Mouse (Mus musculus) MEL (cell line): ENCODE data around the gene Hba-x.

Experiments used
- CHD2 ChIP-seq: IDR thresholded peaks from 2 replicates; pipeline ENCODE4 v1.6.1; 2011; ENCODE audit warnings: low read length, improper control_type of control experiment
- CTCF ChIP-seq, 3 experiments: IDR thresholded peaks in 2 of 3; conservative IDR thresholded peaks in 1 of 3; 2 replicates each; pipeline ENCODE4 v1.5.1; 2011 to 2012; ENCODE audit warnings: low read length in 3 of 3, low read depth in 2 of 3, mild to moderate bottlenecking in 2 of 3, improper control_type of control experiment in 1 of 3, inconsistent platforms in 1 of 3, mixed read lengths in 1 of 3, moderate library complexity in 1 of 3; ENCODE audit not compliant: control insufficient read depth in 1 of 3, insufficient read depth in 1 of 3, poor library complexity in 1 of 3, severe bottlenecking in 1 of 3
- ELF1 ChIP-seq: IDR thresholded peaks from 2 replicates; pipeline ENCODE4 v1.6.1; 2014; ENCODE audit warnings: low read depth, mild to moderate bottlenecking, inconsistent platforms, low read length, improper control_type of control experiment, moderate library complexity
- EP300 ChIP-seq, 2 experiments: IDR thresholded peaks; 2 replicates each; pipeline ENCODE4 v1.6.1; 2011; ENCODE audit warnings: improper control_type of control experiment in 2 of 2, low read length in 2 of 2, low read depth in 1 of 2, mild to moderate bottlenecking in 1 of 2
- GATA1 ChIP-seq: IDR thresholded peaks from 2 replicates; pipeline ENCODE4 v1.6.1; 2011; ENCODE audit warnings: low read depth, low read length, improper control_type of control experiment
- HCFC1 ChIP-seq: IDR thresholded peaks from 2 replicates; pipeline ENCODE4 v1.6.1; 2012; ENCODE audit warnings: low read depth, mild to moderate bottlenecking, inconsistent platforms, low read length, improper control_type of control experiment, moderate library complexity
- KAT2A ChIP-seq: conservative IDR thresholded peaks from 2 replicates; pipeline ENCODE4 v1.6.1; 2012; ENCODE audit warnings: low read depth, low read length, improper control_type of control experiment, inconsistent platforms
- NELFE ChIP-seq: IDR thresholded peaks from 2 replicates; pipeline ENCODE4 v1.6.1; 2011; ENCODE audit warnings: low read depth, low read length, improper control_type of control experiment
- NRF1 ChIP-seq: IDR thresholded peaks from 2 replicates; pipeline ENCODE4 v1.6.1; 2014; ENCODE audit warnings: low read depth, mild to moderate bottlenecking, inconsistent platforms, low read length, improper control_type of control experiment, moderate library complexity; ENCODE audit not compliant: poor library complexity, insufficient read depth, severe bottlenecking
- POLR2A ChIP-seq, 2 experiments: IDR thresholded peaks; 2 replicates each; pipeline ENCODE4 v1.6.1; 2011 to 2012; ENCODE audit warnings: low read length in 2 of 2, mild to moderate bottlenecking in 2 of 2, control low read depth in 1 of 2, improper control_type of control experiment in 1 of 2, low read depth in 1 of 2, moderate library complexity in 1 of 2; ENCODE audit not compliant: control insufficient read depth in 1 of 2, insufficient read depth in 1 of 2, poor library complexity in 1 of 2
- TAL1 ChIP-seq: IDR thresholded peaks from 2 replicates; pipeline ENCODE4 v1.6.1; 2012; ENCODE audit warnings: mild to moderate bottlenecking, inconsistent platforms, low read length, moderate library complexity, mixed read lengths
- USF1 ChIP-seq: IDR thresholded peaks from 2 replicates; pipeline ENCODE4 v1.6.1; 2014; ENCODE audit warnings: low read depth, mild to moderate bottlenecking, inconsistent platforms, low read length, improper control_type of control experiment, moderate library complexity
- ZKSCAN1 ChIP-seq: IDR thresholded peaks from 2 replicates; pipeline ENCODE4 v1.6.1; 2012; ENCODE audit warnings: low read depth, mild to moderate bottlenecking, inconsistent platforms, low read length, improper control_type of control experiment, moderate library complexity
- ZNF384 ChIP-seq: IDR thresholded peaks from 2 replicates; pipeline ENCODE4 v1.6.1; 2012; ENCODE audit warnings: low read depth, mild to moderate bottlenecking, inconsistent platforms, low read length, improper control_type of control experiment

GRCm38 (mm10) chr11:32307006-32307405, 30.8 kb downstream of the Hba-x start:
- no peak for TF ChIP-seq TAL1
- no peak for TF ChIP-seq POLR2A (IDR thresholded peaks at IDR 0.05; ENCODE audit: control insufficient read depth in 1 of 2, insufficient read depth in 1 of 2, low read depth in 1 of 2, low read length in 2 of 2, poor library complexity in 1 of 2)
- no peak for TF ChIP-seq CTCF (IDR thresholded peaks at IDR 0.05 in 2 of 3, conservative IDR thresholded peaks at IDR 0.05 in 1 of 3; ENCODE audit: control insufficient read depth in 1 of 3, insufficient read depth in 1 of 3, low read depth in 2 of 3, low read length in 3 of 3, poor library complexity in 1 of 3, severe bottlenecking in 1 of 3)
- no peak for TF ChIP-seq KAT2A
- TF ChIP-seq ELF1, result no peak
- TF ChIP-seq USF1, result no peak
- no peak for TF ChIP-seq EP300 (IDR thresholded peaks at IDR 0.05; ENCODE audit: low read depth in 1 of 2, low read length in 2 of 2)
- TF ChIP-seq ZKSCAN1, result no peak
- no peak for TF ChIP-seq CHD2
- TF ChIP-seq NRF1, result no peak
- TF ChIP-seq NELFE, result no peak
- TF ChIP-seq ZNF384, result no peak
- no peak for TF ChIP-seq HCFC1
- TF ChIP-seq GATA1, result no peak
